Comparison of ENCODE assay signal across 8 mouse cellular contexts in the genomic region with DNA sequence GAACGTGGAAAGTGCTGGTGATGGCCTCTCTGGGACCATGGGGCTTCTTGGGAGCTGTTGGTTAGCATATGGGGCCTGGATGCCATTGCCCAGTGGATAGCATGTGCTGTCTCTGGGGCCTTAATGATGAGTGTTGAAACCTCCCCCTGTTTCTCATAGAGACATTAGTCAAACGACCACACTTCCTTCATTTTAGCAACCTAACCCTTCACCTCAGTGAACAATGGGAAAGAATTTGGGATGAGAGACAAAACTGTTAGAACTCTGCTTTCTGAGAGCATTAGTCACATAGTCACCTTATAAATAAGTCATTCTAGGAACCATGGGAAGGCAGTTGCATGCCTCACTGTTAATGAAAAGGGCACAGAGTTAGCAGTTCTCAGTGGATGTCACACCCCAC. TPM values are rescaled to one million over a fixed set of nuclear protein-coding genes. Genes with fewer than 3 reads are reported as not detected.
DNase-seq lines count a peak whose midpoint lies in the region; ATAC-seq and TF ChIP-seq lines count a peak whose summit lies in the region.

No protein-coding gene starts in this region.

- no peaks in the 10 kb centered on the region for H3K27me3 ChIP-seq in kidney, embryonic 16.5 days (ENCODE audit: insufficient read depth, low read length)
- no peaks in the 10 kb centered on the region for H3K27me3 ChIP-seq in MEL (ENCODE audit: control insufficient read depth in 1 of 2, insufficient read depth in 2 of 2, low read length in 2 of 2)
- H3K27me3 ChIP-seq in embryonic facial prominence, embryonic 15.5 days: no peaks in the 10 kb centered on the region
- H3K27me3 ChIP-seq in liver, embryonic 16.5 days (ENCODE audit: control insufficient read depth, insufficient read depth, low read depth, low read length): no peaks in the 10 kb centered on the region

- TF ChIP-seq EP300 in MEL (IDR thresholded peaks at IDR 0.05; ENCODE audit: low read depth in 1 of 2, low read length in 2 of 2): no peak

- TF ChIP-seq CTCF in MEL (IDR thresholded peaks at IDR 0.05 in 2 of 3, conservative IDR thresholded peaks at IDR 0.05 in 1 of 3; ENCODE audit: control insufficient read depth in 1 of 3, insufficient read depth in 1 of 3, low read depth in 2 of 3, low read length in 3 of 3, poor library complexity in 1 of 3, severe bottlenecking in 1 of 3): no peak

- no peak overlapping the region for H3K27ac ChIP-seq in kidney, embryonic 16.5 days (ENCODE audit: low read length)
- peak overlapping the region; percentile 85; the same call in 1 of the 2 replicates for H3K27ac ChIP-seq in MEL (ENCODE audit: control insufficient read depth, low read depth, low read length)
- no peak overlapping the region for H3K27ac ChIP-seq in embryonic facial prominence, embryonic 15.5 days (replicated peaks)
- H3K27ac ChIP-seq in liver, embryonic 16.5 days (ENCODE audit: low read length): no peak overlapping the region

- no peak overlapping the region for H3K4me3 ChIP-seq in kidney, embryonic 16.5 days (ENCODE audit: low read length)
- H3K4me3 ChIP-seq in MEL (ENCODE audit: control insufficient read depth in 1 of 2, insufficient read depth in 1 of 2, low read depth in 2 of 2, low read length in 2 of 2): peak overlapping the region; percentile 72 to 84
- peak overlapping the region; percentile 77; the same call in 1 of the 2 replicates for H3K4me3 ChIP-seq in embryonic facial prominence, embryonic 15.5 days (replicated peaks)
- no peak overlapping the region for H3K4me3 ChIP-seq in liver, embryonic 16.5 days (ENCODE audit: low read depth, low read length)

- ATAC-seq in kidney, embryonic 16.5 days (ENCODE audit: low FRiP score, low TSS enrichment): no peak
- ATAC-seq in embryonic facial prominence, embryonic 15.5 days (ENCODE audit: insufficient number of reproducible peaks, low FRiP score, low TSS enrichment, low read depth): no peak
- no peak for ATAC-seq in liver, embryonic 16.5 days (ENCODE audit: low read depth)

- no peaks in the 10 kb centered on the region for H3K36me3 ChIP-seq in kidney, embryonic 16.5 days (ENCODE audit: insufficient read depth, low read length)
- H3K36me3 ChIP-seq in MEL (ENCODE audit: control insufficient read depth in 1 of 2, insufficient read depth in 2 of 2, low read length in 2 of 2): peaks cover 0 to 15% of the 10 kb centered on the region in 2 experiments; a peak in 2 of 4 replicates
- H3K36me3 ChIP-seq in embryonic facial prominence, embryonic 15.5 days: no peaks in the 10 kb centered on the region
- no peaks in the 10 kb centered on the region for H3K36me3 ChIP-seq in liver, embryonic 16.5 days (ENCODE audit: control insufficient read depth, insufficient read depth)

- no peak for TF ChIP-seq RAD21 in MEL (IDR thresholded peaks at IDR 0.05; ENCODE audit: low read depth, low read length)

- DNase-seq in kidney, postnatal 10 days: no peak
- DNase-seq in MEL (ENCODE audit: low read depth, low spot score): no peak
- no peak for DNase-seq in gastrocnemius, postnatal 10 days
- no peak for DNase-seq in layer of hippocampus, postnatal 10 days (ENCODE audit: low spot score in 2 of 2)
- DNase-seq in layer of hippocampus, postnatal 25 days (ENCODE audit: extremely low spot score in 1 of 2, low spot score in 1 of 2): no peak

- H3K4me1 ChIP-seq in kidney, embryonic 16.5 days (ENCODE audit: insufficient read depth, low read length): 0 out of 2 replicates have a peak, but pooled peaks cover 10% of the 10 kb centered on the region
- H3K4me1 ChIP-seq in MEL (ENCODE audit: control insufficient read depth in 1 of 2, insufficient read depth in 2 of 2, low read length in 2 of 2): peaks cover 0 to 6% of the 10 kb centered on the region in 2 experiments; a peak in 2 of 4 replicates
- peaks cover 16% of the 10 kb centered on the region; the same call in 1 of the 2 replicates for H3K4me1 ChIP-seq in embryonic facial prominence, embryonic 15.5 days
- H3K4me1 ChIP-seq in liver, embryonic 16.5 days (ENCODE audit: control insufficient read depth, low read depth, low read length): peaks cover 8% of the 10 kb centered on the region; the same call in 1 of the 2 replicates

- peaks cover 15% of the 10 kb centered on the region for H3K79me2 ChIP-seq in MEL (ENCODE audit: control insufficient read depth, insufficient read depth, low read length, poor library complexity)

- TF ChIP-seq POLR2A in MEL (IDR thresholded peaks at IDR 0.05; ENCODE audit: control insufficient read depth in 1 of 2, insufficient read depth in 1 of 2, low read depth in 1 of 2, low read length in 2 of 2, poor library complexity in 1 of 2): no peak

- 17% methylated on average over 2 of the region's 2 CpGs for whole genome bisulfite sequencing in kidney, embryonic 16.5 days
- 19% methylated on average over 2 of the region's 2 CpGs for WGBS in embryonic facial prominence, embryonic 15.5 days
- 21% methylated on average over 2 of the region's 2 CpGs for WGBS in liver, embryonic 16.5 days (ENCODE audit: insufficient replicate concordance)

- no peaks in the 10 kb centered on the region for H3K9me3 ChIP-seq in kidney, embryonic 16.5 days (ENCODE audit: low read length)
- no peaks in the 10 kb centered on the region for H3K9me3 ChIP-seq in MEL (replicated peaks; ENCODE audit: insufficient read depth, low read length)
- H3K9me3 ChIP-seq in embryonic facial prominence, embryonic 15.5 days (replicated peaks): no peaks in the 10 kb centered on the region
- no peaks in the 10 kb centered on the region for H3K9me3 ChIP-seq in liver, embryonic 16.5 days (replicated peaks; ENCODE audit: control insufficient read depth, low read length)

- peak overlapping the region; percentile 75; the same call in 1 of the 2 replicates for H3K4me2 ChIP-seq in kidney, embryonic 16.5 days (replicated peaks; ENCODE audit: low read depth, low read length)
- peak overlapping the region; percentile 91 for H3K4me2 ChIP-seq in embryonic facial prominence, embryonic 15.5 days (replicated peaks)
- peak overlapping the region; percentile 92; the same call in 1 of the 2 replicates for H3K4me2 ChIP-seq in liver, embryonic 16.5 days (ENCODE audit: low read depth, low read length)

- no peak overlapping the region for H3K9ac ChIP-seq in kidney, embryonic 16.5 days (replicated peaks; ENCODE audit: low read length)
- H3K9ac ChIP-seq in MEL (ENCODE audit: control insufficient read depth, low read depth, low read length, poor library complexity, severe bottlenecking): peak overlapping the region; percentile 91
- no peak overlapping the region for H3K9ac ChIP-seq in embryonic facial prominence, embryonic 15.5 days
- H3K9ac ChIP-seq in liver, embryonic 16.5 days (ENCODE audit: low read depth, low read length): no peak overlapping the region

TF ChIP-seq in MEL, 35 proteins besides CTCF, POLR2A, EP300 and RAD21:
- TF ChIP-seq MXI1 (IDR thresholded peaks at IDR 0.05; ENCODE audit: low read depth, low read length) (no peak), ELF1 (IDR thresholded peaks at IDR 0.05; ENCODE audit: low read depth, low read length) (no peak), TAL1 (IDR thresholded peaks at IDR 0.05; ENCODE audit: low read length) (no peak)

RNA-seq across cellular contexts. Expression of gene Gpd2, which starts 1.9 kb away (rescaled TPM):
- 17.2 and 19.3 TPM in 2 replicates for polyA plus RNA-seq in kidney, embryonic 16.5 days (2015; fragmentation: Nextera tagmentation; extraction: Ambion mirVana)
- 16.9 and 20.3 TPM in 2 replicates for total RNA-seq in MEL (2012; rRNA removed)
- 10 to 100 TPM; 24.6 to 72.8 TPM for polyA plus RNA-seq in MEL (2012; ENCODE audit: insufficient read depth in 1 of 2, insufficient read length in 2 of 2, low read depth in 1 of 2, low replicate concordance in 2 of 2, missing spikeins in 1 of 2)
- polyA plus RNA-seq in embryonic facial prominence, embryonic 15.5 days (2015; fragmentation: Nextera tagmentation; extraction: Ambion mirVana): 14.3 and 16.2 TPM in 2 replicates
- polyA plus RNA-seq in liver, embryonic 16.5 days (2015; fragmentation: Nextera tagmentation; extraction: Ambion mirVana): 4.6 and 5.9 TPM in 2 replicates
- total RNA-seq in gastrocnemius, postnatal 10 days (2021): 100 to 1,000 TPM; 111 to 124 TPM
- total RNA-seq in layer of hippocampus, postnatal 10 days (2021): 100 to 1,000 TPM; 124 to 139 TPM
- total RNA-seq in layer of hippocampus, postnatal 25 days (2021): 100 to 1,000 TPM; 135 to 138 TPM

Comparison
In these comparisons a context has a peak if more than half of its experiments do, and no peak if none do; other contexts are left out.
1. H3K4me3 ChIP-seq: peak in MEL (2 of 2) and embryonic facial prominence, embryonic 15.5 days (single experiment); none in kidney, embryonic 16.5 days (single experiment) and liver, embryonic 16.5 days (single experiment).
2. Peak in every context shown above with its lines, with median percentiles within 50 percentile points of each other: H3K4me2 ChIP-seq.